Mouse (Mus musculus) T-helper 1 cell (primary cell): ENCODE measurements around the gene Adgra3.

ENCODE experiments used
- in situ Hi-C: fragments of 300-600 bp; cut with MboI, MseI; formaldehyde crosslinking; loops from one replicate; pipeline ENCODE4 v1.15.1; 2025; ENCODE audit warnings: high pct_unique_total_duplicates

The Adgra3 gene

GRCm38 (mm10) chr5:50058421-50059286, at the start of gene Adgra3:
Gene Adgra3, minus strand, starts transcription at chr5:50059006.
- in situ Hi-C loops: no loop called here

GRCm38 (mm10) chr5:50083441-50083840, 24.6 kb upstream of the Adgra3 start:
- in situ Hi-C loops: no loop called here

GRCm38 (mm10) chr5:50074245-50074644, 15.4 kb upstream of the Adgra3 start:
- in situ Hi-C loops: no loop called here

GRCm38 (mm10) chr5:50064236-50064635, 5.4 kb upstream of the Adgra3 start:
- in situ Hi-C loops: no loop called here

GRCm38 (mm10) chr5:50059586-50059985, 780 bp upstream of the Adgra3 start:
- in situ Hi-C loops: no loop called here

GRCm38 (mm10) chr5:50057612-50058420, 990 bp downstream of the Adgra3 start:
- in situ Hi-C loops: no loop called here

GRCm38 (mm10) chr5:50052456-50052855, 6.3 kb downstream of the Adgra3 start:
- in situ Hi-C loops: no loop called here

- in situ Hi-C loops: no loop called here
Observed at GRCm38 (mm10) chr5:50050668-50051425, 8.0 kb downstream of the Adgra3 start.

- in situ Hi-C loops: no loop called here
Observed at GRCm38 (mm10) chr5:50050037-50050436, 8.8 kb downstream of the Adgra3 start.

GRCm38 (mm10) chr5:50049506-50049905, 9.3 kb downstream of the Adgra3 start:
- in situ Hi-C loops: no loop called here

- in situ Hi-C loops: no loop called here
Observed at GRCm38 (mm10) chr5:50048960-50049359, 9.8 kb downstream of the Adgra3 start.

GRCm38 (mm10) chr5:50048271-50048851, 10.4 kb downstream of the Adgra3 start:
- in situ Hi-C loops: no loop called here

GRCm38 (mm10) chr5:50045180-50045579, 13.6 kb downstream of the Adgra3 start:
- in situ Hi-C loops: no loop called here

- in situ Hi-C loops: no loop called here
Observed at GRCm38 (mm10) chr5:50043677-50044076, 15.1 kb downstream of the Adgra3 start.

GRCm38 (mm10) chr5:50042274-50042943, 16.4 kb downstream of the Adgra3 start:
- in situ Hi-C loops: no loop called here

- in situ Hi-C loops: no loop called here
Observed at GRCm38 (mm10) chr5:50039521-50039920, 19.3 kb downstream of the Adgra3 start.

GRCm38 (mm10) chr5:50037666-50038065, 21.1 kb downstream of the Adgra3 start:
- in situ Hi-C loops: no loop called here

GRCm38 (mm10) chr5:50034900-50035514, 23.8 kb downstream of the Adgra3 start:
- in situ Hi-C loops: no loop called here

- in situ Hi-C loops: no loop called here
Observed at GRCm38 (mm10) chr5:50034231-50034630, 24.6 kb downstream of the Adgra3 start.

- in situ Hi-C loops: no loop called here
Observed at GRCm38 (mm10) chr5:50033660-50034059, 25.1 kb downstream of the Adgra3 start.
